Mouse (Mus musculus): Measurements from ENCODE around the gene Dop1b.

DNA sequence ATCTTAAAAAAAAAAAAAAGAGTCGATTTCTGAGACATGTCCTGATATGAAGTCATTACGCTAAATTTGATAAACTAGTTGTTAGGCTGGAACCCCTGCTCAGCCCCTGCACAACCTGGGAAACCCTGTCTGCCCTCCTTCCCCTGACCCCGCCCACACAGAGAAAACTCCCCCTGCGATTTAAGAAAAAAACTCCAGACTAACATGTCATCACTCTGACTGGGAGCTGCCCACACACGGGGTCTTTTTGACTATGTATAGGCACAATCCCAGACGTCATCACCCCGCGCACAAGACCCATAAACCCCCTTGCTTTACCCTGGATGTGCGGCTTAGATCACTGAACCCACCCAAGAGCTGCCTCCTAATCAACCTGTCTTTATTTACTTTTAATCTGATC lies 118.4 kb downstream of the Dop1b start:
- no peak for TF ChIP-seq CTCF (IDR thresholded peaks at IDR 0.05; ENCODE audit: control insufficient read depth, insufficient read depth, insufficient replicate concordance, low read depth, low read length)
- TF ChIP-seq POLR2A (IDR thresholded peaks at IDR 0.05; ENCODE audit: control insufficient read depth, low read depth, low read length) = no peak

All from testis, adult 2 months (tissue).